Mouse (Mus musculus): ENCODE measurements around the gene Tbl3. TPM values are rescaled to one million over a fixed set of nuclear protein-coding genes. Genes with fewer than 3 reads are reported as not detected.

The Tbl3 gene
- polyA plus RNA-seq, 1 experiment from 2014 or later = 21.5 TPM

DNA sequence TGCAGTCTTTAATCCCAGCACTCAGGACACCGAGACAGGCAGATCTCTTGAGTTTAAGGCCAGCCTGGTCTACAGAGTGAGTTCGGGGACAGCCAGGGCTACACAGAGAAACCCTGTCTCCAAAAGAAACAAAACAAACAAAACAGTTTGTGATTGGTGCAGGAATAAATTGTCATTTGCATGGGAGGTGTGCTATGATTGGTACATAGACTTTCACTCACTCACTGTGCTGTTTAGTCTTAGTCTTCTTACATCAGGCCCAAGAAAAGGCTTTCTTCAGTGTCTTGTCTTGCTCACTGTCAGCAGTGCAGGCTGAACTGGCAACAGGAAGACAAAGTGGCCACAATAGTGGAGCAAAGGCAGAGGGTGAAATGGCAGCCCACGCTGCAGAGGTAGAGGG, 36.9 kb upstream of the Tbl3 start:
- Histone ChIP-seq H3K9ac (replicated peaks) (no peak overlapping the region), H3K27ac (ENCODE audit: low read depth) (no peak overlapping the region)
- ATAC-seq = no peak

DNA sequence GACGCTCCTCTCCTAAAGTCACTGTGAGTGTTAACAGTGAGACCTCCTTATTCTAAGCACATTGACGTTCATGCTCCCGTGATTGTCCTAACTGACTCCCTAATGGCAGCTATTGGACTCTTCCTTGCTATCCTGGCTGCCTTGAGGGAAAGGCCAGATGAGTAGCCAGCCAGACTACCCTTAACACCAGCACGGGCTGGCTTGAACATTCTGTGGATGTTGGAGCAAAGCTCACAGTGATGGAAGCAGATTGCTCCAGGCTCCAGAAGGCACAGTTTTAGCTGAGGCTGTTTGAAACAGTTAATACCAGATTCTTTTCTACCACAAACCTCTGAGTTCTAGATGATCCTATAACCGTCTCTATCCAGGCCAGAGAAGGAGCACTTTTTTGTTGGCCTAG, 36.4 kb upstream of the Tbl3 start:
- no peaks in the 10 kb centered on the region for H3K27me3 ChIP-seq (ENCODE audit: insufficient read depth, low read length)

More for the DNA sequence above, 36.9 kb upstream of the Tbl3 start:
- Histone ChIP-seq H3K4me3 (ENCODE audit: low read depth, low read length) (no peak overlapping the region), H3K27me3 (ENCODE audit: insufficient read depth, low read length) (no peaks in the 10 kb centered on the region), H3K36me3 (replicated peaks; ENCODE audit: insufficient read depth, low read length) (peaks cover 28% of the 10 kb centered on the region), H3K9me3 (ENCODE audit: low read length) (no peaks in the 10 kb centered on the region), H3K4me2 (ENCODE audit: low read depth, low read length) (no peak overlapping the region), H3K4me1 (ENCODE audit: insufficient read depth) (peaks cover 14% of the 10 kb centered on the region)
- 72% methylated on average over 3 of the region's 3 CpGs for WGBS (ENCODE audit: insufficient replicate concordance)
- DNase-seq = no peak
- TF ChIP-seq CTCF (IDR thresholded peaks at IDR 0.05; ENCODE audit: low read depth) = no peak
- TF ChIP-seq EP300 (IDR thresholded peaks at IDR 0.05; ENCODE audit: low read depth) = no peak

DNA sequence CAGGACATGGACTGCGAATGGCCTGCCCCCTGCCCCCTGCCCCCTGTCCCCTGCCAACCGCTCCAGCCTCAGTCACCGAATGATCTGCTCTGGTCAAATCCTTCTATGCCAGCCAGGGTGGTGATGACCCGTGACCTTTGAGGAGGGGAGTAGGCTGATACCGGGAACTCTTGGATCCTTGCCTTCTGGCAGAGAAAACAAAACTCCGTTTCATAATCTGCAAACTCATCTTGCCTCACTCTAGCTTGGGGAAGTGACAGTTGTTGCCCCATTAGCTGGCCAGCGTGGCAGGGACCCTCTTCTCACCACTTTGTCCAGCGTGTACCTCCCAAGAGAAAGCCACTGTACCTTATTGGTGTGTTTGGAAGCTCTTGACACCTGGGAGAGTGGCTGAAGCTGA, 34.8 kb upstream of the Tbl3 start:
- H3K36me3 ChIP-seq (replicated peaks; ENCODE audit: insufficient read depth, low read length) = peaks cover 31% of the 10 kb centered on the region
- no peaks in the 10 kb centered on the region for H3K27me3 ChIP-seq (ENCODE audit: insufficient read depth, low read length)
- WGBS (ENCODE audit: insufficient replicate concordance) = 47% methylated on average over 8 of the region's 8 CpGs
- peak overlapping the region; percentile 86 for H3K27ac ChIP-seq (ENCODE audit: low read depth)
- H3K9me3 ChIP-seq (ENCODE audit: low read length) = no peaks in the 10 kb centered on the region
- peaks cover 22% of the 10 kb centered on the region for H3K4me1 ChIP-seq (ENCODE audit: insufficient read depth)
- DNase-seq = peak; percentile 68
- H3K4me3 ChIP-seq (ENCODE audit: low read depth, low read length) = no peak overlapping the region
- no peak overlapping the region for H3K9ac ChIP-seq (replicated peaks)
- peak; percentile 78 for ATAC-seq
- H3K4me2 ChIP-seq (ENCODE audit: low read depth, low read length) = peak overlapping the region; percentile 35; the same call in 1 of the 2 replicates
- TF ChIP-seq CTCF (IDR thresholded peaks at IDR 0.05; ENCODE audit: low read depth) (no peak), EP300 (IDR thresholded peaks at IDR 0.05; ENCODE audit: low read depth) (peak; percentile 56; the same call in 1 of the 2 replicates)

More for the DNA sequence above, 36.4 kb upstream of the Tbl3 start:
- Histone ChIP-seq H3K4me2 (ENCODE audit: low read depth, low read length) (no peak overlapping the region), H3K9ac (replicated peaks) (no peak overlapping the region), H3K36me3 (replicated peaks; ENCODE audit: insufficient read depth, low read length) (peaks cover 31% of the 10 kb centered on the region), H3K4me1 (ENCODE audit: insufficient read depth) (peaks cover 19% of the 10 kb centered on the region), H3K9me3 (ENCODE audit: low read length) (no peaks in the 10 kb centered on the region), H3K27ac (ENCODE audit: low read depth) (0 out of 2 replicates have a peak overlapping the region, but pooled peaks have one; percentile 86), H3K4me3 (ENCODE audit: low read depth, low read length) (no peak overlapping the region)
- WGBS (ENCODE audit: insufficient replicate concordance) = 70% methylated on average over 5 of the region's 5 CpGs
- TF ChIP-seq CTCF (IDR thresholded peaks at IDR 0.05; ENCODE audit: low read depth) (no peak), EP300 (IDR thresholded peaks at IDR 0.05; ENCODE audit: low read depth) (no peak)
- ATAC-seq = no peak
- no peak for DNase-seq

DNA sequence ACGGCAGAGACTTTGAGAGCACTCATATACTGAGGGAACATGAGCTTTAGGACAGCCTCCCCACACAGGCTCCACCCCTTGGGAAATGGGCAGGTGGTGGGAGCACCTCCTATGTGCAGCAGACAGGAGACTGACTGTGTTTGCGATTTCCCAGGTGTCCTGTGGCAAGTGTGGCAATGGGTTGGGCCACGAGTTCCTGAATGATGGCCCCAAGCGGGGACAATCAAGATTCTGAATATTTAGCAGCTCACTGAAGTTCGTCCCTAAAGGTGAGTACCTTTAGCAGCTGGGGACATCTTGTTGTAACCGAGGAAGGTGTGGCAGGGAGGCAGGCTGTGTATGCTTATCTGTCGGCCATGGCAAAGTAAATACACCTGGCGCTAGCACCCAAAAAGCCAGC, 32.5 kb upstream of the Tbl3 start:
- no peak overlapping the region for H3K4me3 ChIP-seq (ENCODE audit: low read depth, low read length)
- H3K27me3 ChIP-seq (ENCODE audit: insufficient read depth, low read length) = no peaks in the 10 kb centered on the region
- H3K9me3 ChIP-seq (ENCODE audit: low read length) = no peaks in the 10 kb centered on the region
- ATAC-seq (no peak), DNase-seq (no peak)
- no peak overlapping the region for H3K27ac ChIP-seq (ENCODE audit: low read depth)
- peaks cover 36% of the 10 kb centered on the region for H3K4me1 ChIP-seq (ENCODE audit: insufficient read depth)
- 71% methylated on average over 8 of the region's 8 CpGs for WGBS (ENCODE audit: insufficient replicate concordance)
- H3K9ac ChIP-seq (replicated peaks) = no peak overlapping the region
- TF ChIP-seq CTCF (IDR thresholded peaks at IDR 0.05; ENCODE audit: low read depth) (no peak), EP300 (IDR thresholded peaks at IDR 0.05; ENCODE audit: low read depth) (no peak)
- no peak overlapping the region for H3K4me2 ChIP-seq (ENCODE audit: low read depth, low read length)
- H3K36me3 ChIP-seq (replicated peaks; ENCODE audit: insufficient read depth, low read length) = peaks cover 31% of the 10 kb centered on the region

DNA sequence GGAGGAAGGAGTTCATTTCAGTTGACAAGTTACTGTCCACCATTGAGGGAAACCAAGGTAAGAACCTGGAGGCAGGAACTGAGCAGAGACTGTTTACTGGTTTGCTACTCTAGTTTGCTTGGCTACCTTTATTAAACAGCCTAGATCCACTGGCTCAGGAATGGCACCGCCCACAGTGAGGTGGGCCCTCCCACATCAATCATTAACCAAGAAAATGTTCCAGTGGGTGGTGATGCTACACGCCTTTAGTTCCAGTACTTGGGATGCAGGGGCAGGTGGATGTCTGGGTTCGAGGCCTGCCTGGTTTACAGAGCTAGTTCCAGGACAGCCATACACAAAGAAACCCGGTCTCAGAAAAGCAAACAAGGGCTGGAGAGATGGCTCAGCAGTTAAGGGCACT, 30.8 kb upstream of the Tbl3 start:
- Histone ChIP-seq H3K9me3 (ENCODE audit: low read length) (no peaks in the 10 kb centered on the region), H3K9ac (replicated peaks) (peak overlapping the region; percentile 92), H3K27me3 (ENCODE audit: insufficient read depth, low read length) (no peaks in the 10 kb centered on the region), H3K27ac (ENCODE audit: low read depth) (peak overlapping the region; percentile 98), H3K4me3 (ENCODE audit: low read depth, low read length) (peak overlapping the region; percentile 90), H3K4me1 (ENCODE audit: insufficient read depth) (peaks cover 36% of the 10 kb centered on the region), H3K4me2 (ENCODE audit: low read depth, low read length) (peak overlapping the region; percentile 98), H3K36me3 (replicated peaks; ENCODE audit: insufficient read depth, low read length) (peaks cover 30% of the 10 kb centered on the region)
- DNase-seq = peak; percentile 60
- ATAC-seq = no peak
- 62% methylated on average over 4 of the region's 4 CpGs for WGBS (ENCODE audit: insufficient replicate concordance)
- TF ChIP-seq EP300 (IDR thresholded peaks at IDR 0.05; ENCODE audit: low read depth) (no peak), CTCF (IDR thresholded peaks at IDR 0.05; ENCODE audit: low read depth) (no peak)

DNA sequence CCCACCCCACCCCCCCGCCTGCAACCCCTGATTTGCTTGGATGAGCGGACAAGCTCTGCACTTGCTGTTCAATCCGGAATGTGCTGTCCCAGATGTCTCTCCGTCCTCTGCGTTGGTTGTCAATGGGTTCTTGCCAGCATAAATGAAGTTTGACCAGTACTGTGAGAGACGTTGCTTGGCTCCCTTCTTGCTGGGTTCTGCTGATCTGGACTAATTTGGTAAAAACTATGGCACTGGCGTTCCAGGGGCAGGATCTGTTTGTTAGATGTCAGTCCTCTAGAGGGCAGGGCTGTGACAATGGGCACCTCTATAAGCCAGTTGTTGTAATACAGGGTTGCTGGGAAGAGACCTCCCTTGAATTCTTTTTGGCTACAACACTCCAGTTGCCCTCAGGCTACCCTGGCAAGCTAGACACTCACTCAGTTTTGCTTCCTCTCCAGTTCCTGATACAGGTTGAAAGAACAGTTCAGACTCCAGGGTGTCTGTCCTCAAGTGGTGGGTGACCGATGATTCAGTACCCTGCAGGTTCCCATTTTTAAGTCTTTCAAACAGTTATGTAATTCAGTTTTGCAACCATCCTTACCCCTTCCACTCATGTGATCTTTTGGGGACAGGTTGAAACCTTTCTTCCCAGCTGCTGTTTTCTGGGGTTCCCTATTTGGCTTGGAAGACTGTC, 29.8 kb upstream of the Tbl3 start:
- no peaks in the 10 kb centered on the region for H3K27me3 ChIP-seq (ENCODE audit: insufficient read depth, low read length)
- peaks cover 24% of the 10 kb centered on the region for H3K36me3 ChIP-seq (replicated peaks; ENCODE audit: insufficient read depth, low read length)
- H3K27ac ChIP-seq (ENCODE audit: low read depth) = peak overlapping the region; percentile 98
- no peak for TF ChIP-seq EP300 (IDR thresholded peaks at IDR 0.05; ENCODE audit: low read depth)
- TF ChIP-seq CTCF (IDR thresholded peaks at IDR 0.05; ENCODE audit: low read depth) = peak; percentile 46
- H3K4me2 ChIP-seq (ENCODE audit: low read depth, low read length) = peak overlapping the region; percentile 98
- H3K4me1 ChIP-seq (ENCODE audit: insufficient read depth) = peaks cover 30% of the 10 kb centered on the region
- DNase-seq (peak; percentile 36), ATAC-seq (peak; percentile 6; the same call in 1 of the 2 replicates)
- peak overlapping the region; percentile 90 for H3K4me3 ChIP-seq (ENCODE audit: low read depth, low read length)
- H3K9me3 ChIP-seq (ENCODE audit: low read length) = no peaks in the 10 kb centered on the region
- H3K9ac ChIP-seq (replicated peaks) = peak overlapping the region; percentile 92
- WGBS (ENCODE audit: insufficient replicate concordance) = 20% methylated on average over 8 of the region's 8 CpGs

Data from liver, postnatal 0 days (tissue).